Mouse (Mus musculus): Measurements from ENCODE around the gene Zfp54.

- TF ChIP-seq GATA1 (IDR thresholded peaks at IDR 0.05; ENCODE audit: borderline replicate concordance, low read length): no peak
- 0 out of 2 replicates have a peak, but pooled peaks have one; percentile 35 for TF ChIP-seq FLI1 (IDR thresholded peaks at IDR 0.05; ENCODE audit: low read length)
Observed at GRCm38 (mm10) chr17:21450138-21450704, 27.2 kb downstream of the Zfp54 start, which contains the start of gene Zfp51.

Data from megakaryocyte, embryonic 14.5 days (primary cell).